Mouse (Mus musculus) bone marrow, adult 2 months (tissue): Measurements from ENCODE around the gene Ypel1.

Experiments
- CTCF ChIP-seq: fragments of 200-500 bp; IDR thresholded peaks from 2 replicates; pipeline ENCODE4 v1.5.1; 2011; ENCODE audit warnings: low read length, control low read depth; ENCODE audit not compliant: control insufficient read depth, insufficient read depth
- POLR2A ChIP-seq: fragments of 200-500 bp; IDR thresholded peaks from 2 replicates; pipeline ENCODE4 v1.6.1; 2011; ENCODE audit warnings: low read depth, mild to moderate bottlenecking, control low read depth, low read length, borderline replicate concordance; ENCODE audit not compliant: control insufficient read depth

DNA sequence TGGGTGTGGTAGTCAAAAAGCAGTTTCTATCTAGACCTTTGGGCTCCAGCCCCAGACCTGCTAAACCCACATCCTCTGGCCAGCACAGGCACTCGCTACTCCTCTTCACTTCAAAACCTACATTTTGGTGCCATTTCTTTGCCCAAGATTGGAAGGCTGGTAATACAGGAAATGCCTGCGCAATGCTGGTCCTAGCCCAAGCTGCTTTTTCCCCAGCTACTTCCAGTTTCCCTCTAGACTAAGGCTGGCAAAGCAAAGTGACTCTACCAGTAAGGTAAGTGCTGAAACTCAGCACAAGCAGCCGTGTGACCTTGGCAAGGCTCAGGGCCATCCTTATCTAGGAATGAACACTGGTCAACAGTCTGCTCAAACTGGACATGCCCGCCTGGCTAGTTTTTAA, 16.1 kb downstream of the Ypel1 start:
- TF ChIP-seq CTCF (no peak), POLR2A (no peak)
